8 mouse cellular contexts compared by ENCODE assay signal in genomic region chr16:10374254-10375011, GRCm38 (mm10). TPM values are rescaled to one million over a fixed set of nuclear protein-coding genes. Genes with fewer than 3 reads are reported as not detected.
DNase-seq lines count a peak whose midpoint lies in the region; ATAC-seq and TF ChIP-seq lines count a peak whose summit lies in the region.

No protein-coding gene starts in this region.

- no peak overlapping the region for H3K27ac ChIP-seq in hindbrain, embryonic 11.5 days (ENCODE audit: low read depth, low read length)
- no peak overlapping the region for H3K27ac ChIP-seq in limb, embryonic 14.5 days (replicated peaks; ENCODE audit: low read depth, low read length)
- no peak overlapping the region for H3K27ac ChIP-seq in midbrain, embryonic 16.5 days (ENCODE audit: low read length)
- H3K27ac ChIP-seq in thymus, adult 2 months (ENCODE audit: control insufficient read depth, insufficient read depth, low read length), result no peak overlapping the region

- no peak overlapping the region for H3K4me3 ChIP-seq in hindbrain, embryonic 11.5 days (ENCODE audit: low read depth, low read length)
- H3K4me3 ChIP-seq in limb, embryonic 14.5 days (replicated peaks; ENCODE audit: low read length), result peak overlapping the region; percentile 3; the same call in 1 of the 2 replicates
- H3K4me3 ChIP-seq in midbrain, embryonic 16.5 days (ENCODE audit: low read depth, low read length), result peak overlapping the region; percentile 25
- no peak overlapping the region for H3K4me3 ChIP-seq in thymus, adult 2 months (ENCODE audit: control insufficient read depth, insufficient read depth, low read length)

- peak; percentile 28 to 42 for DNase-seq in left cerebral cortex, postnatal 14 days (ENCODE audit: low spot score in 2 of 2)
- no peak for DNase-seq in left cerebral cortex, adult 8-10 months (ENCODE audit: low spot score in 2 of 2)
- DNase-seq in embryo, embryonic 9.5 days (ENCODE audit: extremely low spot score), result peak; percentile 54
- peak; percentile 72 for DNase-seq in hindbrain, embryonic 11.5 days (ENCODE audit: low spot score)
- DNase-seq in limb, embryonic 14.5 days (ENCODE audit: low spot score), result peak; percentile 59
- no peak for DNase-seq in spleen, postnatal 14 days (ENCODE audit: low spot score in 2 of 2)
- DNase-seq in thymus, adult 2 months, result no peak

- no peaks in the 10 kb centered on the region for H3K9me3 ChIP-seq in hindbrain, embryonic 11.5 days (ENCODE audit: control insufficient read depth, low read length)
- H3K9me3 ChIP-seq in limb, embryonic 14.5 days (ENCODE audit: control insufficient read depth, low read length), result no peaks in the 10 kb centered on the region
- H3K9me3 ChIP-seq in midbrain, embryonic 16.5 days (replicated peaks; ENCODE audit: control insufficient read depth, low read length, poor library complexity, severe bottlenecking), result no peaks in the 10 kb centered on the region

- H3K4me2 ChIP-seq in hindbrain, embryonic 11.5 days (replicated peaks; ENCODE audit: low read depth, low read length), result peak overlapping the region; percentile 22
- peak overlapping the region; percentile 36 for H3K4me2 ChIP-seq in limb, embryonic 14.5 days (replicated peaks; ENCODE audit: low read depth, low read length, severe bottlenecking)
- H3K4me2 ChIP-seq in midbrain, embryonic 16.5 days (ENCODE audit: low read length), result peak overlapping the region; percentile 59

- H3K4me1 ChIP-seq in hindbrain, embryonic 11.5 days (replicated peaks; ENCODE audit: control insufficient read depth, insufficient read depth, low read length), result peaks cover 3% of the 10 kb centered on the region; the same call in 1 of the 2 replicates
- H3K4me1 ChIP-seq in limb, embryonic 14.5 days (ENCODE audit: control insufficient read depth, insufficient read depth, low read length), result peaks cover 10% of the 10 kb centered on the region
- H3K4me1 ChIP-seq in midbrain, embryonic 16.5 days (ENCODE audit: control insufficient read depth, insufficient read depth, low read length), result no peaks in the 10 kb centered on the region; the same call in 1 of the 2 replicates
- no peaks in the 10 kb centered on the region for H3K4me1 ChIP-seq in thymus, adult 2 months (replicated peaks; ENCODE audit: control insufficient read depth, insufficient read depth, low read length)

- peak; percentile 73; the same call in 1 of the 2 replicates for ATAC-seq in hindbrain, embryonic 11.5 days (ENCODE audit: low FRiP score)
- ATAC-seq in limb, embryonic 14.5 days (ENCODE audit: low FRiP score, low read depth), result peak; percentile 56
- ATAC-seq in midbrain, embryonic 16.5 days, result peak; percentile 84

- no peak for TF ChIP-seq CTCF in thymus, adult 2 months (IDR thresholded peaks at IDR 0.05; ENCODE audit: borderline replicate concordance, control insufficient read depth, extremely low read depth, insufficient read depth, low read length, poor library complexity)

- H3K27me3 ChIP-seq in hindbrain, embryonic 11.5 days (ENCODE audit: control insufficient read depth, insufficient read depth, low read length), result no peaks in the 10 kb centered on the region
- H3K27me3 ChIP-seq in limb, embryonic 14.5 days (ENCODE audit: control insufficient read depth, insufficient read depth, low read length), result no peaks in the 10 kb centered on the region
- no peaks in the 10 kb centered on the region for H3K27me3 ChIP-seq in midbrain, embryonic 16.5 days (ENCODE audit: control insufficient read depth, insufficient read depth, low read depth, low read length)
- no peaks in the 10 kb centered on the region for H3K27me3 ChIP-seq in thymus, adult 2 months (ENCODE audit: control insufficient read depth, insufficient read depth, low read length)

- H3K36me3 ChIP-seq in hindbrain, embryonic 11.5 days (ENCODE audit: control insufficient read depth, insufficient read depth, low read length), result no peaks in the 10 kb centered on the region
- no peaks in the 10 kb centered on the region for H3K36me3 ChIP-seq in limb, embryonic 14.5 days (ENCODE audit: control insufficient read depth, insufficient read depth, low read length)
- no peaks in the 10 kb centered on the region for H3K36me3 ChIP-seq in midbrain, embryonic 16.5 days (ENCODE audit: control insufficient read depth, insufficient read depth, low read length)
- no peaks in the 10 kb centered on the region for H3K36me3 ChIP-seq in thymus, adult 2 months (ENCODE audit: control insufficient read depth, insufficient read depth, low read length)

- TF ChIP-seq POLR2A in limb, embryonic 14.5 days (IDR thresholded peaks at IDR 0.05; ENCODE audit: borderline replicate concordance, extremely low read depth, insufficient read depth, insufficient read length), result no peak
- no peak for TF ChIP-seq POLR2A in thymus, adult 2 months (IDR thresholded peaks at IDR 0.05; ENCODE audit: control insufficient read depth, extremely low read depth, insufficient read depth, low read length, poor library complexity)

- WGBS in hindbrain, embryonic 11.5 days, result 30% methylated on average over 13 of the region's 13 CpGs
- WGBS in limb, embryonic 14.5 days, result 24% methylated on average over 13 of the region's 13 CpGs
- WGBS in midbrain, embryonic 16.5 days, result 16% methylated on average over 13 of the region's 13 CpGs
- 73% methylated on average over 13 of the region's 13 CpGs for WGBS in thymus, adult 2 months

- H3K9ac ChIP-seq in hindbrain, embryonic 11.5 days (ENCODE audit: low read depth, low read length), result peak overlapping the region; percentile 20; the same call in 1 of the 2 replicates
- H3K9ac ChIP-seq in limb, embryonic 14.5 days (ENCODE audit: low read depth, low read length, severe bottlenecking), result peak overlapping the region; percentile 36
- H3K9ac ChIP-seq in midbrain, embryonic 16.5 days (ENCODE audit: low read depth, low read length), result peak overlapping the region; percentile 49; the same call in 1 of the 2 replicates

- intact Hi-C loops in left cerebral cortex, postnatal 14 days (cut with DNase I), result no loop called here

RNA-seq across cellular contexts. Expression of gene Tekt5, which starts 20.9 kb away (rescaled TPM):
- total RNA-seq in left cerebral cortex, postnatal 14 days (2021), result 1 to 10 TPM; 4.1 to 6.5 TPM
- 10 to 100 TPM in 3 of 4 experiments, 1 to 10 TPM in 1; 9.8 to 11.5 (median 10.4) TPM for total RNA-seq in left cerebral cortex, adult 8-10 months (2022)
- polyA plus RNA-seq in hindbrain, embryonic 11.5 days (2014; fragmentation: Nextera tagmentation; extraction: Ambion mirVana), result 0.13 and 0.15 TPM in 2 replicates
- 1.2 and 1.4 TPM in 2 replicates for polyA plus RNA-seq in limb, embryonic 14.5 days (2012; rRNA removed)
- polyA plus RNA-seq in limb, embryonic 14.5 days (2014; fragmentation: Nextera tagmentation; extraction: Ambion mirVana), result 1.1 and 2.0 TPM in 2 replicates
- 12.9 and 18.3 TPM in 2 replicates for polyA plus RNA-seq in midbrain, embryonic 16.5 days (2015; fragmentation: Nextera tagmentation; extraction: Ambion mirVana)
- 1.4 and 1.7 TPM in 2 replicates for polyA plus RNA-seq in thymus, adult 2 months (2012; rRNA removed)

RNA-seq across cellular contexts. Expression of gene Nubp1, which starts 37.3 kb away (rescaled TPM):
- 10 to 100 TPM; 17.2 to 17.8 TPM for total RNA-seq in left cerebral cortex, postnatal 14 days (2021)
- 10 to 100 TPM; 13.3 to 15.9 (median 14.4) TPM for total RNA-seq in left cerebral cortex, adult 8-10 months (2022)
- 58.5 and 66.2 TPM in 2 replicates for polyA plus RNA-seq in hindbrain, embryonic 11.5 days (2014; fragmentation: Nextera tagmentation; extraction: Ambion mirVana)
- polyA plus RNA-seq in limb, embryonic 14.5 days (2012; rRNA removed), result 46.1 and 46.9 TPM in 2 replicates
- 59.0 and 64.6 TPM in 2 replicates for polyA plus RNA-seq in limb, embryonic 14.5 days (2014; fragmentation: Nextera tagmentation; extraction: Ambion mirVana)
- 43.6 and 45.3 TPM in 2 replicates for polyA plus RNA-seq in midbrain, embryonic 16.5 days (2015; fragmentation: Nextera tagmentation; extraction: Ambion mirVana)
- 62.3 and 67.4 TPM in 2 replicates for polyA plus RNA-seq in thymus, adult 2 months (2012; rRNA removed)

Comparison
In these comparisons a context has a peak if more than half of its experiments do, and no peak if none do; other contexts are left out.
1. DNase-seq: peak in left cerebral cortex, postnatal 14 days (2 of 2), embryo, embryonic 9.5 days (single experiment), hindbrain, embryonic 11.5 days (single experiment) and limb, embryonic 14.5 days (single experiment); none in left cerebral cortex, adult 8-10 months (0 of 2), spleen, postnatal 14 days (0 of 2) and thymus, adult 2 months (single experiment).
2. H3K4me3 ChIP-seq: peak in limb, embryonic 14.5 days (single experiment) and midbrain, embryonic 16.5 days (single experiment); none in hindbrain, embryonic 11.5 days (single experiment) and thymus, adult 2 months (single experiment).
3. Peak in every context shown above with its lines, with median percentiles within 50 percentile points of each other: ATAC-seq, H3K4me2 ChIP-seq and H3K9ac ChIP-seq.